Mouse (Mus musculus): Measurements from ENCODE around the gene Rtl6.

Rtl6 gene

GRCm38 (mm10) chr15:84557189-84557921, at the start of gene Rtl6:
Gene Rtl6, minus strand, starts transcription at chr15:84557823.
- DNase-seq, result peak; percentile 92

GRCm38 (mm10) chr15:84603267-84603963, 45.8 kb upstream of the Rtl6 start:
- no peak for DNase-seq

- no peak for DNase-seq
Observed at GRCm38 (mm10) chr15:84600977-84601595, 43.5 kb upstream of the Rtl6 start.

- DNase-seq, result no peak
Observed at GRCm38 (mm10) chr15:84598911-84599310, 41.3 kb upstream of the Rtl6 start.

- no peak for DNase-seq
Observed at GRCm38 (mm10) chr15:84597816-84598215, 40.2 kb upstream of the Rtl6 start.

- DNase-seq, result no peak
Observed at GRCm38 (mm10) chr15:84597021-84597420, 39.4 kb upstream of the Rtl6 start.

- no peak for DNase-seq
Observed at GRCm38 (mm10) chr15:84595241-84595945, 37.8 kb upstream of the Rtl6 start.

- DNase-seq, result no peak
Observed at GRCm38 (mm10) chr15:84593514-84593913, 35.9 kb upstream of the Rtl6 start.

- DNase-seq, result no peak
Observed at GRCm38 (mm10) chr15:84592240-84592639, 34.6 kb upstream of the Rtl6 start.

- DNase-seq, result no peak
Observed at GRCm38 (mm10) chr15:84591573-84592139, 34.0 kb upstream of the Rtl6 start.

- DNase-seq, result no peak
Observed at GRCm38 (mm10) chr15:84588371-84588821, 30.8 kb upstream of the Rtl6 start.

- DNase-seq, result no peak
Observed at GRCm38 (mm10) chr15:84578607-84579006, 21.0 kb upstream of the Rtl6 start.

- no peak for DNase-seq
Observed at GRCm38 (mm10) chr15:84577019-84577418, 19.4 kb upstream of the Rtl6 start.

GRCm38 (mm10) chr15:84566568-84567110, 9.0 kb upstream of the Rtl6 start:
- DNase-seq, result peak; percentile 19

GRCm38 (mm10) chr15:84561501-84561900, 3.9 kb upstream of the Rtl6 start:
- DNase-seq, result no peak

GRCm38 (mm10) chr15:84556674-84557073, 949 bp downstream of the Rtl6 start:
- DNase-seq, result no peak

- no peak for DNase-seq
Observed at GRCm38 (mm10) chr15:84551065-84551464, 6.6 kb downstream of the Rtl6 start.

GRCm38 (mm10) chr15:84549291-84549797, 8.3 kb downstream of the Rtl6 start:
- no peak for DNase-seq

- no peak for DNase-seq
Observed at GRCm38 (mm10) chr15:84546028-84546427, 11.6 kb downstream of the Rtl6 start.

- no peak for DNase-seq
Observed at GRCm38 (mm10) chr15:84541175-84541574, 16.4 kb downstream of the Rtl6 start.

- DNase-seq, result no peak
Observed at GRCm38 (mm10) chr15:84538974-84539588, 18.5 kb downstream of the Rtl6 start.

GRCm38 (mm10) chr15:84537117-84537516, 20.5 kb downstream of the Rtl6 start:
- no peak for DNase-seq
